Mouse (Mus musculus): ENCODE data around the gene Fbn1. TPM values are rescaled to one million over a fixed set of nuclear protein-coding genes. Genes with fewer than 3 reads are reported as not detected.

Gene Fbn1
- polyA plus RNA-seq, 1 experiment from 2014 or later = 12.3 TPM

GRCm38 (mm10) chr2:125382613-125383272, 125.0 kb downstream of the Fbn1 start:
- no peak for DNase-seq (ENCODE audit: low spot score)
- 75% methylated on average over 7 of the region's 7 CpGs for WGBS

GRCm38 (mm10) chr2:125380086-125380485, 127.7 kb downstream of the Fbn1 start:
- H3K36me3 ChIP-seq (ENCODE audit: control insufficient read depth, insufficient read depth, low read length) = no peaks in the 10 kb centered on the region
- H3K4me2 ChIP-seq (replicated peaks; ENCODE audit: low read depth, low read length) = no peak overlapping the region
- H3K4me3 ChIP-seq (ENCODE audit: low read depth, low read length) = no peak overlapping the region
- ATAC-seq (ENCODE audit: low FRiP score) = no peak
- no peaks in the 10 kb centered on the region for H3K9me3 ChIP-seq (ENCODE audit: control insufficient read depth, low read length)
- no peaks in the 10 kb centered on the region for H3K4me1 ChIP-seq (replicated peaks; ENCODE audit: control insufficient read depth, insufficient read depth, low read length)
- no peak for DNase-seq (ENCODE audit: low spot score)
- no peak overlapping the region for H3K27ac ChIP-seq (ENCODE audit: low read depth, low read length)
- no peak overlapping the region for H3K9ac ChIP-seq (ENCODE audit: low read depth, low read length)
- WGBS = 69% methylated on average over 2 of the region's 2 CpGs
- H3K27me3 ChIP-seq (ENCODE audit: control insufficient read depth, insufficient read depth, low read length) = no peaks in the 10 kb centered on the region

More at GRCm38 (mm10) chr2:125382613-125383272, 125.0 kb downstream of the Fbn1 start:
- no peak overlapping the region for H3K4me3 ChIP-seq (ENCODE audit: low read depth, low read length)
- H3K4me1 ChIP-seq (replicated peaks; ENCODE audit: control insufficient read depth, insufficient read depth, low read length) = no peaks in the 10 kb centered on the region
- no peaks in the 10 kb centered on the region for H3K9me3 ChIP-seq (ENCODE audit: control insufficient read depth, low read length)
- no peak for ATAC-seq (ENCODE audit: low FRiP score)
- H3K4me2 ChIP-seq (replicated peaks; ENCODE audit: low read depth, low read length) = no peak overlapping the region
- H3K27ac ChIP-seq (ENCODE audit: low read depth, low read length) = no peak overlapping the region
- no peaks in the 10 kb centered on the region for H3K36me3 ChIP-seq (ENCODE audit: control insufficient read depth, insufficient read depth, low read length)
- no peak overlapping the region for H3K9ac ChIP-seq (ENCODE audit: low read depth, low read length)
- no peaks in the 10 kb centered on the region for H3K27me3 ChIP-seq (ENCODE audit: control insufficient read depth, insufficient read depth, low read length)

GRCm38 (mm10) chr2:125379206-125379605, 128.6 kb downstream of the Fbn1 start:
- no peak overlapping the region for H3K27ac ChIP-seq (ENCODE audit: low read depth, low read length)
- H3K9ac ChIP-seq (ENCODE audit: low read depth, low read length) = no peak overlapping the region
- no peaks in the 10 kb centered on the region for H3K9me3 ChIP-seq (ENCODE audit: control insufficient read depth, low read length)
- WGBS = 93% methylated on average over 2 of the region's 2 CpGs
- ATAC-seq (ENCODE audit: low FRiP score) (no peak), DNase-seq (ENCODE audit: low spot score) (no peak)
- H3K27me3 ChIP-seq (ENCODE audit: control insufficient read depth, insufficient read depth, low read length) = no peaks in the 10 kb centered on the region
- no peaks in the 10 kb centered on the region for H3K36me3 ChIP-seq (ENCODE audit: control insufficient read depth, insufficient read depth, low read length)
- H3K4me1 ChIP-seq (replicated peaks; ENCODE audit: control insufficient read depth, insufficient read depth, low read length) = no peaks in the 10 kb centered on the region
- H3K4me2 ChIP-seq (replicated peaks; ENCODE audit: low read depth, low read length) = no peak overlapping the region
- H3K4me3 ChIP-seq (ENCODE audit: low read depth, low read length) = no peak overlapping the region

GRCm38 (mm10) chr2:125375926-125376325, 131.9 kb downstream of the Fbn1 start:
- no peak overlapping the region for H3K9ac ChIP-seq (ENCODE audit: low read depth, low read length)
- 72% methylated on average over 5 of the region's 5 CpGs for WGBS
- H3K4me3 ChIP-seq (ENCODE audit: low read depth, low read length) = no peak overlapping the region
- DNase-seq (ENCODE audit: low spot score) (no peak), ATAC-seq (ENCODE audit: low FRiP score) (no peak)
- H3K36me3 ChIP-seq (ENCODE audit: control insufficient read depth, insufficient read depth, low read length) = no peaks in the 10 kb centered on the region
- no peak overlapping the region for H3K4me2 ChIP-seq (replicated peaks; ENCODE audit: low read depth, low read length)
- no peaks in the 10 kb centered on the region for H3K27me3 ChIP-seq (ENCODE audit: control insufficient read depth, insufficient read depth, low read length)
- no peaks in the 10 kb centered on the region for H3K4me1 ChIP-seq (replicated peaks; ENCODE audit: control insufficient read depth, insufficient read depth, low read length)
- no peak overlapping the region for H3K27ac ChIP-seq (ENCODE audit: low read depth, low read length)
- H3K9me3 ChIP-seq (ENCODE audit: control insufficient read depth, low read length) = no peaks in the 10 kb centered on the region

- Histone ChIP-seq H3K4me3 (ENCODE audit: low read depth, low read length) (no peak overlapping the region), H3K36me3 (ENCODE audit: control insufficient read depth, insufficient read depth, low read length) (no peaks in the 10 kb centered on the region), H3K4me2 (replicated peaks; ENCODE audit: low read depth, low read length) (no peak overlapping the region), H3K27ac (ENCODE audit: low read depth, low read length) (no peak overlapping the region), H3K9me3 (ENCODE audit: control insufficient read depth, low read length) (no peaks in the 10 kb centered on the region), H3K9ac (ENCODE audit: low read depth, low read length) (no peak overlapping the region), H3K27me3 (ENCODE audit: control insufficient read depth, insufficient read depth, low read length) (no peaks in the 10 kb centered on the region), H3K4me1 (replicated peaks; ENCODE audit: control insufficient read depth, insufficient read depth, low read length) (no peaks in the 10 kb centered on the region)
- no peak for DNase-seq (ENCODE audit: low spot score)
- WGBS = 86% methylated on average over 10 of the region's 10 CpGs
- ATAC-seq (ENCODE audit: low FRiP score) = no peak
Measured at GRCm38 (mm10) chr2:125375301-125375700, 132.5 kb downstream of the Fbn1 start.

GRCm38 (mm10) chr2:125369666-125370065, 138.1 kb downstream of the Fbn1 start:
- Histone ChIP-seq H3K9ac (ENCODE audit: low read depth, low read length) (no peak overlapping the region), H3K4me3 (ENCODE audit: low read depth, low read length) (no peak overlapping the region), H3K4me2 (replicated peaks; ENCODE audit: low read depth, low read length) (no peak overlapping the region), H3K27me3 (ENCODE audit: control insufficient read depth, insufficient read depth, low read length) (no peaks in the 10 kb centered on the region), H3K9me3 (ENCODE audit: control insufficient read depth, low read length) (no peaks in the 10 kb centered on the region), H3K36me3 (ENCODE audit: control insufficient read depth, insufficient read depth, low read length) (no peaks in the 10 kb centered on the region), H3K4me1 (replicated peaks; ENCODE audit: control insufficient read depth, insufficient read depth, low read length) (no peaks in the 10 kb centered on the region), H3K27ac (ENCODE audit: low read depth, low read length) (no peak overlapping the region)
- WGBS = 93% methylated on average over 8 of the region's 8 CpGs
- ATAC-seq (ENCODE audit: low FRiP score) (no peak), DNase-seq (ENCODE audit: low spot score) (no peak)

- Histone ChIP-seq H3K4me2 (replicated peaks; ENCODE audit: low read depth, low read length) (no peak overlapping the region), H3K36me3 (ENCODE audit: control insufficient read depth, insufficient read depth, low read length) (no peaks in the 10 kb centered on the region), H3K27me3 (ENCODE audit: control insufficient read depth, insufficient read depth, low read length) (no peaks in the 10 kb centered on the region), H3K9me3 (ENCODE audit: control insufficient read depth, low read length) (no peaks in the 10 kb centered on the region), H3K4me1 (replicated peaks; ENCODE audit: control insufficient read depth, insufficient read depth, low read length) (no peaks in the 10 kb centered on the region), H3K9ac (ENCODE audit: low read depth, low read length) (no peak overlapping the region), H3K27ac (ENCODE audit: low read depth, low read length) (no peak overlapping the region), H3K4me3 (ENCODE audit: low read depth, low read length) (no peak overlapping the region)
- DNase-seq (ENCODE audit: low spot score) (no peak), ATAC-seq (ENCODE audit: low FRiP score) (no peak)
- WGBS = 77% methylated on average over 4 of the region's 4 CpGs
Measured at GRCm38 (mm10) chr2:125368616-125369015, 139.2 kb downstream of the Fbn1 start.

GRCm38 (mm10) chr2:125361661-125362060, 146.1 kb downstream of the Fbn1 start:
- DNase-seq (ENCODE audit: low spot score) (no peak), ATAC-seq (ENCODE audit: low FRiP score) (no peak)
- H3K36me3 ChIP-seq (ENCODE audit: control insufficient read depth, insufficient read depth, low read length) = no peaks in the 10 kb centered on the region
- no peaks in the 10 kb centered on the region for H3K4me1 ChIP-seq (replicated peaks; ENCODE audit: control insufficient read depth, insufficient read depth, low read length)
- 93% methylated on average over 4 of the region's 4 CpGs for WGBS
- no peak overlapping the region for H3K27ac ChIP-seq (ENCODE audit: low read depth, low read length)
- H3K4me2 ChIP-seq (replicated peaks; ENCODE audit: low read depth, low read length) = no peak overlapping the region
- no peaks in the 10 kb centered on the region for H3K9me3 ChIP-seq (ENCODE audit: control insufficient read depth, low read length)
- H3K27me3 ChIP-seq (ENCODE audit: control insufficient read depth, insufficient read depth, low read length) = no peaks in the 10 kb centered on the region
- no peak overlapping the region for H3K9ac ChIP-seq (ENCODE audit: low read depth, low read length)
- H3K4me3 ChIP-seq (ENCODE audit: low read depth, low read length) = no peak overlapping the region

- H3K4me1 ChIP-seq (replicated peaks; ENCODE audit: control insufficient read depth, insufficient read depth, low read length) = no peaks in the 10 kb centered on the region
- H3K4me3 ChIP-seq (ENCODE audit: low read depth, low read length) = no peak overlapping the region
- H3K27ac ChIP-seq (ENCODE audit: low read depth, low read length) = no peak overlapping the region
- no peak for ATAC-seq (ENCODE audit: low FRiP score)
- H3K9ac ChIP-seq (ENCODE audit: low read depth, low read length) = no peak overlapping the region
- WGBS = 87% methylated on average over 3 of the region's 3 CpGs
- H3K9me3 ChIP-seq (ENCODE audit: control insufficient read depth, low read length) = no peaks in the 10 kb centered on the region
- H3K27me3 ChIP-seq (ENCODE audit: control insufficient read depth, insufficient read depth, low read length) = no peaks in the 10 kb centered on the region
- DNase-seq (ENCODE audit: low spot score) = no peak
- H3K4me2 ChIP-seq (replicated peaks; ENCODE audit: low read depth, low read length) = no peak overlapping the region
- no peaks in the 10 kb centered on the region for H3K36me3 ChIP-seq (ENCODE audit: control insufficient read depth, insufficient read depth, low read length)
Measured at GRCm38 (mm10) chr2:125356486-125356885, 151.3 kb downstream of the Fbn1 start.

All from hindbrain, embryonic 11.5 days (tissue).